Mouse (Mus musculus): Measurements from ENCODE around the gene Kcns1.
A peak's percentile ranks its signal among the peaks of the same experiment; 100 is the strongest.
"Not testable (repeated sequence)": the region's sequence is repeated elsewhere in the genome, so short reads cannot be mapped to it uniquely, and the experiment has no call there.

The Kcns1 gene

DNA sequence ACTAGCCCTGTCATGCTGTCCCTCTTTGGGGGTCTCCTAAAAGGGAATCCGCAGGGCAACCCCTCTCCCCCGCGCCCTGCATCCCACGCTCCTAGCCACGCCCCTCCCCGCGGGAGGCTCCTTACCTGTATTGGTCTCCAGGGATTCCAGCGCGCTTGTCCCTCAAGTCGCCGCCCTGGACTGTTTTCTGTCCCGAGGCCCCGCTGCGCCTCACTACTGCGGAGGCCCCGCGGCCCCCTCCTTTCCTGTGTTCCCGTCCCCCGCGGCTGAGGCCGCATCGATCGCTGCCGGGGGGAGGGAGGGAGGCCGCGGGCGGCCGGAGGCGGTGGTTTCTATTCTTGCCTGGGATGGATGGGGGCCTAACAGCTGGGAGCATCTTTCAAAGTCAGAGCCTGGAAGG is at the start of gene Kcns1:
Kcns1 (minus strand) TSS at position 212 of the 400 bp plus-strand sequence.
- peak; percentile 22 for DNase-seq (ENCODE audit: extremely low spot score, low spot score)

DNA sequence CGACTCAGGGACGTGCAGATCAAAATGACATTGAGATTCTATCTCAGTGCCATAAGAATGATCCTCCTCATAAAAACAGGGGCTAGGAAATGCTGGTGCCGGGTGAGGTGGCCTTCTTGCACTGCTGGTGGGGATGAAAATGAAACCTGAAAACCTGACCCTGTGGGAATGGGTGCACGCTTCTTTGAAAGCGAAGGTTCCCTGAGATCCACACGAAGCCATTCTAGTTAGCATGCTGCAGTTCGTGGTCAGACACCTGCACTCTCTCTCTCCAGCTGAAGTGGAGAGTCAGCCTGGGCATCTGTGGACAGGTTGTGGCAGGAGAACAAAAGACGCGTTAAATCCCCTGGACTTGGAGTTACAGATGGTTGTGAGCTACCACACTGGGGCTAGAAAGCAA is 48.4 kb upstream of the Kcns1 start:
- no peak for DNase-seq (ENCODE audit: extremely low spot score, low spot score)

DNA sequence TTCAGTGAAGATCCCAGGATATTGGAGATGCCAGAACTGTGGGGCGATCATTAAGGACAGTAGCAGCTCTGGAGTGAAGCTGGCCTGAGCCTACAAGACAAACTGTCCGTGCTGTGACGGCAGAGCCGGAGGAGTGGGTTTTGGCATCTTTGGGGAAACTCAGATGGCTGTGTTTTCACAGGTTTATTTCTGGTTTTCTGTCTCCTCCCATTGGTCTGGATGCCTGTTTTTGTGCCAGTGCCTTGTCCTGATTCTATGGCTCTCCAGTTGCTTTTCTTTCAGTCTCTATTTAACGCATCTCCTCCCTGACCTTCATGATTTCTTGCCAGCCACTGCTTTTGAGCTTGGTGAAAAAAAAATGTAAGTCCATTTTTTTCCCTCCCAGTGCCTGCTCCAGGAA is 41.8 kb upstream of the Kcns1 start:
- DNase-seq (ENCODE audit: extremely low spot score, low spot score): no peak

DNA sequence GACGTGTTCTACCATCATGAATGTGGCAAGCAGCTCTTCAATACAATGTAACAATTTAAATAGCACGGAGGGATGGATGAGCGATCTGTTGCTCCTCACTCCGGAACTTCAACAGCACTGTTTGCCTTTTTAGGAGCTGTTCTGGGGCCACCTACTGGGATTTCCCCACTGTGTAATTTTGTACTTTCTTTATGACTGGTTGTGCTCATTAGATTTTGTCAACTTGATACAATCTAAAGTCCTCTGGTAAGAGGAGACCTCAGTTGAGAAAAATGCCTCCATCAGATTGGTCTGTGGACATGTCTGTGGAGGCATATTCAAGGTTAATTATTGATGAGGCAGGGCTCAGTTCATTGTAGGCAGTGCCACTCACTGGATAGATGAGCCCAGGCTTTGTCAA is 40.0 kb upstream of the Kcns1 start:
- DNase-seq (ENCODE audit: extremely low spot score, low spot score): no peak

DNA sequence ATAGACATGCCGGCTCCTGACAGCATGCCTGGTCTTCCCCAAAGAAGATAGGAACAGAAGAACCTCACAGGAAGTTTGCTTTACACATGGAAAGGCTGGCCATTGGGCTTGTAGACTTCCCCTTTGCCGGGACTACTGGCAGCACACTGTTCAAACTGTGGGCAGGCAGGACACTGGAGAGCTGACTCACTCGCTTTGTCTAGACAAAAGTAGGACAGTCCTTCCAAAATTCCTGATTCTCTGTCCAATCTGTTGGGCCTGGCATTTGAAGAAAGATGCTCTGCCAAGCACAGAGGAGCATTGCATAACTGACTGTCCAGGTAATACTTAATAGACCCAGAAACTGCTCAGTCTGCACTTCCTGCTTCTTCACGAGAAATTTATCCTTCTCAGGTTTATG is 35.8 kb upstream of the Kcns1 start:
- no peak for DNase-seq (ENCODE audit: extremely low spot score, low spot score)

DNA sequence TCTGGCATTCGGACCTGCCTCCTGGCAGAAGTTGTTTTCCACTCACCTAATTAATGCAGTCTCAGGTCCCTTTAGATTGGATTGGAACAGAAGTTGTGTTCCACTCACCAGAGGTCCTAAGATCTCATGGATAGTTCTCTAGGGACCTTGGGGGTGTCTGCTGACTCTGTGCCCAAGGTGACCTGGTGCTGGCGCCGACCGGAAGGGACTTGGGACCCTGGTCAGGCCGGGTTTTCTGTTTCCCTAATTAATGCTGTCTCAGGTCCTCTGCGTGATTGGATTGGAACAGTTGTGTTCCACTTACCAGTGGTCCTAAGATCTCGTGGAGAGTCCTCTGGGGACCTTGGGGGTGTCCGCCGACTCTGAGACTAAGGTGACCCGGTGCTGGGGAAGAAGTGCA is 35.1 kb upstream of the Kcns1 start:
- DNase-seq (ENCODE audit: extremely low spot score, low spot score): not testable (repeated sequence)

DNA sequence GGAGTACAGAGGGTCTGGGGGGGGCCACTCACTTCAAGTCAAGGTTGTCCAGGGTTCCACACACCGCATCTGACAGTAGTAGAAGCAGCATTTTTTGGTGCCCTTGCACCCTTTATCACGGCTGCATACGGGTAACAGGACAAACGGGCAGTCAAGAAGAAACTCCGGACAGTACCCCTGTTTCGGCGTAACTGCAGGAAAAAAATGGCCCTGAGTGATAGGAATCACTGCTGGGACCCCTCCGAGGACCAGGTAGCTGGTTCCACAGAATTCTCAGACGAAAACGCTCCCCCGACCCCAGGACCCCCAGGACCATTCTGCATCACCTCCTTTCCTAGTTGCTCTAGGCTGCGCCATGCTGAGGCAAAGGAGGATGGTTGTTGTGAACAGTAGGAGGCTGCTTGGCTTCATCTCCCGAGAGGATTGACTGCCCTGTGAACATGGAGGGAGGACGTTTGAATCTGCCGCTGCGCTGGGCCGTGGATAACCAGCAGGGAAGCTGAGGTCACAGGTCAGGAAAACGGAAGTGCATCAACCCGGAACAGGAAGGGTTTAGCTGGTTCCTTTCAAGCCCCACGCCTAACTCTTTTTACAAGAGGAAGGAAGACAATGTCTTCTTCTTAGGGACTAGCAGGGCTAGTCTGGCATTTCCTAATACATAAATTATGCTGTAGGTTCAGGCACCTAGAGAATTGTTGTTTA is 28.9 kb upstream of the Kcns1 start, which contains the start of gene Wfdc15a:
Wfdc15a (minus strand) TSS at position 505 of the 702 bp plus-strand sequence.
- no peak for DNase-seq (ENCODE audit: extremely low spot score, low spot score)

DNA sequence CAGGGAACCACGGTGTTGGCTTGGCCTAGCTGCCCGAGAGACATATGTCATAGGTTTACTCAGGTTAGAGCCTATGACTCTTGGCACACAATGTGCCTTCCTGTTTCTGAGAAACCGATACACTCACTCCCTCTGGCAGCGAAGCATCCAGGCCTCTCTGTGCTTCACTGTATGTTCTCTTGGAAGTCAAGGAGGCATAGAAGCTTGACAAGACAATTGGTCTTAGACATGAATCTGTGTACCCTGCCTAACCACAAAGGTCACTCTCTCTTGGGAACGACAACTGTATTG is 25.7 kb upstream of the Kcns1 start:
- no peak for DNase-seq (ENCODE audit: extremely low spot score, low spot score)

DNA sequence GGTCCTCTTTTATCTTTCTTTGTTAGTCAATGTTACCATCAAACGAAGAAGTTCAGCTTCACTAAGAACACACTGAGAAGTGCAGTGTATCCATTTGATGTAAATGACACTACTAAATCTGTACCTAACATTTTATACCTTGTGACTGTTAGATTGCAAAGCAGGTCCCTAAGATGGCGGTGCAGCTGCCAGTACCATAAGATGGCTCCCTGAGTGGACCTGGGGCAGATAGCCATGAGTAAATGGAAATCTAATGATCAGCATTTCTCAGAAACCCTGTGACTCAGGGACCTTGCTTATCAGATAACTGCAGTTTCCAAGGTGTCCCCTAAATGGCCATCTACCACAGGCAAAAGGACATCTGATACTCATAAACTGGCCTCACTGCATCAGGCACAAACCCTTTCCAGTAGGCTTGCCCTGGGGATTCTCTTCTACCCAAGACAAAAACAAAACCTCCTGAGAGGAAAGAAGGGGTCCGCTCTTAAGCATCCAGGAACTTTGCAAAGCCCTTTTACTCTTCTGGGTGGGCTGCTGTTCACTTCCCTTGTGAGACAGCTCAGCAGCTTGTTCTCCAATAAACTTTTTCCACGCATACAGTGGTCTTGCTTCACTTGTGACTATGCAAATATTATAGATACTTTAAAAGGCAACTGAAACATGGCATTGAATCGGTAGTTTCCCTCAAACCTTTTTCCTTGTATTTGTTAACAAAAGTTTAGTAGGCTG is 25.2 kb upstream of the Kcns1 start:
- no peak for DNase-seq (ENCODE audit: extremely low spot score, low spot score)

DNA sequence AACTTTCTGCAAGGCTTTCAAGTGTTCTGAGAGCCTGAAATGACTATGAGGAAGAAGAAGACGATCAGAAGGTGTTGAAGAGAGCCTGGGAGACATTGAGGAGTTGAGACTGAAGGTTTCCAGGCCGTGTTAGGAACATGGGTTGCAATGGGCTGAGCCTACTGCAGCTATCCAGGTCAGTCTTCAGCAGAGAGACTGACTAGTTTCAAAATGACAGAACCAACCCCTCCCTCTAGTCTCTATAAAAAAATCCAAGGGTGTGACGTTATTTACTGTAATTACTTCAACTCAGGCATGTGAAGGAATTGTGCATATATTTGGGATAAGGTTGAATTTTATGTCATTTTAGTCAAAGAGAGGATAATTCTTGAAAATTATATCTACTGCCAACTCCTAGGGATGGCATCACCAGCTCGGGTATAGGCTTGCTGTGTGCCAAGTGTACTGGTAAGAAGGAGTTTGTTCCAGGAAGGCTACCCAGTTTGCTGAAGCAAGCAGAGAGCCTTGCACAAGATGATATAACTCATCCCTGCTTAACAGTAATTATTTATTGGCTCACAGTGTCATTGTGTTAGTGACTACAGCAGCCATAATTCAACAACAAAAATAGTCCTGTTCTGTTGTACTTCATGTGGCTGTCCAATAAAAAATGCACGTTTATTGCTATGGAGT is 24.2 kb upstream of the Kcns1 start:
- no peak for DNase-seq (ENCODE audit: extremely low spot score, low spot score)

DNA sequence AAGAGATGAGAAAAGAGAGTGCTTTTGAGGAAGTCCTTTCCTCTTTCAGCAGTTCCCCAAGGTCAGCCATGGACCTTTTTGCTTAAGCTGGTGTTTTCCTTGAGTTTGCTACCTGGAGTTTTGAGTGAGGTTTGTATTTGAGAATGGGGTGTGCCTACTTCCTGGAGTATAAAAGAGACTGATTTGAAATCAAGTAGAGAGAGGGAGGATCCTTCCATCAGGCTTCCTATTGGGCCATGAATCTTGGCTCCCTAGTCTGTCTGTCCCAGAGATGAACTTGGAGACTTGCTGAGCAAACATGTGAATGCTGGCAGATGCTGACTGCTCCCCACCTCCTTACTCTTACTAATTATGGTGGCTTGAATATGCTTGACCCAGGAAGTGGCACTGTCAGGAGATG is 21.4 kb upstream of the Kcns1 start:
- no peak for DNase-seq (ENCODE audit: extremely low spot score, low spot score)

DNA sequence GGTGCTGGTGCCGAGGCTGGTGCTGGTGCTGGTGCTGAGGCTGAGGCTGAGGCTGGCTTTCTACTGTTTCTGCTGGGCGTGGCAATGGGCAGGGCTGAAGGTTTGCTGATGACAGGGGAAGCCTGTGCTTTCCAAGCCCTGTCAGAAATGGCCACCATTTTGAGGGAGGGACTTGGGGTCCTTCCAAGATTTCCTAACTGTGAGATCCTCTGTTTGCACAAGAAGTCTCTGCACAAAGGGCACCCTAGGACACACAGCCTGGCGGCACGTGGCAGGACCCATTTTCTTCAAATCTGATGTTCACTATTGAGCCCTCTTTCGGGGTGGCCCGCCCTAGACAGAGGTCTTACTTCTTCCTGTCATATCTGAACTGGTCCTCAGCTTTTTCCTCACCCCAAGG is 19.7 kb upstream of the Kcns1 start, which contains the start of gene Wfdc12:
Wfdc12 (minus strand) TSS at position 33 of the 400 bp plus-strand sequence.
- no peak for DNase-seq (ENCODE audit: extremely low spot score, low spot score)

DNA sequence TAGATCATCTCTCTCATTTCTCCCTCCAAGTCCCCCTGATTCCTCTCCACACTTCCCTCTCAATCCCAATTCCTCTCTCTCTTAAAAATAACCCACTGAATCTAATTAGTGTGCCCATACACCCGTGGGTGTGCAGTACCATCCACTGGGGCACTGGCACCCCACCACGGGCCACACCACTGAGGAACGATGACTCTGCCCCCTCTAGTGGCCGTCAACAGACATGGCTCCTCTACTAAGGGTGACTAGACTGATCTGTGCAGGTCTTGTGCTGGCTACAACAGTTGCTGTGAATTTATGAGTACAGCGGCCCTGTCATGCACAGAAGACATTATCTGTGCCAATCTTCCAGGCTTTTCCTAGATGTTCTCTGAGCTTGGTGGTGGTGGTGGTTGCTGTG is 17.8 kb upstream of the Kcns1 start:
- DNase-seq (ENCODE audit: extremely low spot score, low spot score): no peak

DNA sequence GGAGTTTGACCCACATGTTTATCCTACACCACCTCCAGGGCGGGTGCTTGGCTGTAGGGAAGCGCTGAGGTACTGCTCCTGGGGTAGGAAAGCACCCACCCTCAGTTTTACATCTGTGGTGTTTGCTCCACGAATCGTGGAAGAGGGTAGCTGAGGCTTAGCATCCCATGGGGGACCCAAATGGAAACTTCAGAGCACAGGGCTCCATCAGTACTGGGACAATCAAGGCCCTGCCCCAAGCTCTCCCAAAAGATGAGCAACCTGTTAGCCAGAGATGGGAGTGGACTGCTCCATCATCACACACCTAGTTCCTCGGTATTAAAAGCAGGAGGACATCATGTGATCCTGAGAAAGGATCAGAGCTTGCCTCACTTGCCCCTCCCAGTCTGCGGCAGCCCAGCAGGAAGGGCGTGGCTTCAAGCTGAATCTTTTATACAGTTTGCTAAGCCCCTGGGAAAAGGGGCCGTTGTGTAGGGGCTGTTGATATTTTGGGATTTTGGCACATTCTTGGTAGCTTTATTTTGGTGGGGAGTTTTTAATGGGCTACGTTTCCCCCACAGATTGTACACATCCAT is 13.3 kb upstream of the Kcns1 start:
- DNase-seq (ENCODE audit: extremely low spot score, low spot score): no peak

DNA sequence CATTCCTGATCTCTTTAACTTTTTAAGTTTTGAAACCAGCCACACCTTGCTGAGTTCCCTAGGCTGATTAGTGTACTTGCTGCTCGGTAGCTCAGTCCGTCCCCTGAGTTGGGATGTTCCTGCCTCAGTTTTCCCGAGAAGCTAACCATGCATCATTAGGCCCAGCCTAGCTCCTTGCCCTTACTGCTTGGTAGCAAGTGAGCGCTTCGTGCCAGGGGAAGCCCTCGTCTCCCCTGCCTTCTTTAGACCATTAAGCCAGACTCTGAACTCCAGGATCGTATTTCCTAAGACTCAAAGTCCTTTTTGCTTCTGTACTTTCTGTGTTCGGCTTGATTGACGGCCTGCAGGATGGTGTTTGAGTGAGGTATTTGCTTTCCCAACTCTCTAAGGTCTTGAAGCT is 12.4 kb upstream of the Kcns1 start:
- DNase-seq (ENCODE audit: extremely low spot score, low spot score): no peak

DNA sequence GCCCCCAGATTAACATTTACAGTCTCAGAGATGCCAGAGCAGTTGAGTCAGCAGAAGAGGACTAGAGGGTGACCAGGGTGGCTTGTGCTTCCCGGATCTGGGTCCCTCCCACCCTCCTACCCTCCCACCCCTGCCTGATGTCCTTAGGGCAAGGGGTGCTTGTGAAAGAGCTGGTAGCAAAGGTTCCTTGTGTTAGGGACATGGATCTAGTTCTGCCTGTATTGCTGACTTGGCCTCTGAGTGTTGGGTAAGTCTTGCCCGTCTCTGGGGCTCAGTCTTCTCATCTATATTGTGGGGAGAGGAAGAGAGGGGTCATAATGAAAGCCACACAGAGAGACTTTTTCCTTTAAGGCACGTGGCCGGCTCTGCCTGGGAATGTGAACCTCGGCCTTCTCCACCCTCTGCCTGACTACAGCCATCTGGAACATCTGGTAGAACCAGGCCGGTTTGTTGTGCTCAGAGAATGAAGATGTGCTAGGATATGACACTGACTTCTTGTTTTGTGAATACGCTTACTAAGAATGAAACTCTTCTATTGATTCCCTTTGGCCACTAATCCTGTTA is 11.9 kb upstream of the Kcns1 start, which contains the start of gene Wfdc5:
Wfdc5 (minus strand) TSS at position 51 of the 564 bp plus-strand sequence.
- DNase-seq (ENCODE audit: extremely low spot score, low spot score): no peak

DNA sequence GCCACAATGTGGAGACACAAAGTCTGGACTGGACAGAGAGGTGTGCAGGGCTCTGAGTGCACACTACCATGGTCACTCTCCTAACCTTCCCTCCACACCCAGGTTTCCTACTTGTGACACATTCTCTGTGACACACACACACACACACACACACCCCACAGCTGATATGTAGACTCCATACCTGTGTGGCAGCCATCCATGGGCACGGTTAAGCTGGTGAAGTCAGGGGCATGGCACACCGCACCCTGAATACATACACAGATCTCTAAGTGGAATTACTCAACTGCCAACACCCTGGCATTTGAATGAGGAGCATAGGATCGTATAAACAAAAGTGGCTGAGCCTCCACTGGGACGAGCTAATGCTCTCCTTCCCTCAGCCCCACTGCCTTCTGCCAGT is 9.9 kb upstream of the Kcns1 start:
- DNase-seq (ENCODE audit: extremely low spot score, low spot score): no peak

DNA sequence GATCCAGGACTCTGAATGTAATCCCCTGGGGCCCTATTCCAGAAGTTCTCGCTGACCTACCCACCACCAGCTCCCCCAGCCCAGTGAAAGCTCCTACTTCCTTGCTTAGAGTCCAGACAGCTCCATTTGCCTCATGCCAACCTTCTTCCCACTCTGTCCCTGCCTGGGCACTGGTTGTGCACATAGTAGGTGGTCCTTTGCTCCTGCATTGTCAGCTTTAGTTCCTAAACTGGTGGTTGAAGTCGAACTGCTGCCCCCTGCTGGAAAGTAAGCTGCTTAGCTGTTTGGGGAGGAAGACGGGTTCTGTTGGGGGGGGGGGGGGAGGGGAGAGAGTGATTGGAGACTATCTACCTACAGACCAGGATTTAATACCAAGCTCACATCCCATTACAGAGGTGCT is 9.2 kb upstream of the Kcns1 start:
- DNase-seq (ENCODE audit: extremely low spot score, low spot score): no peak

DNA sequence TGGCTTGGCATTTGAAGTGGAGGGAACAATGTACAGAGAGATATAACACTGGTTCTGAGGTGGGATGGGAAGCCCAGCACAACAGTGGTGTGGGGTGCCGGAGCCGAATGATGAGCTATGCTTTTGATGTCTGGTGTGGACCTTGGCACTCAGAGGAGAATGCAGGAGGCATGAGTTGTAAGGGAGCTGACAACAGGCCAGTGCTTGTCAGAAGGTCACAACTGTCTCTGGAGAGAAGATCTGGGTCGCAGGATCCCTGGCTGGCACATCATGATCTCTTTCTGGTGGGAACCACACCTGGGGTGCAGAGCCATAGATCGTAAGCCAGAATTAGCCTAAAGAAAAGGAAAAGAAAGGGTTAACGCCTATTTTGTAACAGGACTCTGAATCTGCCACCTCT is 6.9 kb upstream of the Kcns1 start:
- no peak for DNase-seq (ENCODE audit: extremely low spot score, low spot score)

DNA sequence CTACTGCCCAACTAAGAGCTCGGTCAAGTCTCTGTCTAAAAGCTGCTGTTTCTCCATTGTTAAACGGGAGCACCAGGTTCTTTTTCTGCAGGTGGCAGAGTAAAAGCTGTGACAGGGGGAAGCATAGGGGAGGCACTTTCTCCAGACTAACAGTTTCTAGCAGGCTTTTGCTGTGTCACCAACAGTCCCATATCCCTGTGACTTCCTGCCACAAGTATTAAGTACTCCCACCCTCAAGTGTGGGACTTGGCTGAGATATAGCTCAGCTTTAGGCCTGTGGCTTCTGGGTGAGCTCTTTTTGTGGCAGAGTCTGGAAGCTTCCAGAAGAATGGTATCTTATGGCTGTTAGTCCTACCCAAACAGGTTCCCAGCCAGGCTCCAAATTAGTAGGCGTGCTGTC is 4.9 kb upstream of the Kcns1 start:
- DNase-seq (ENCODE audit: extremely low spot score, low spot score): no peak

DNA sequence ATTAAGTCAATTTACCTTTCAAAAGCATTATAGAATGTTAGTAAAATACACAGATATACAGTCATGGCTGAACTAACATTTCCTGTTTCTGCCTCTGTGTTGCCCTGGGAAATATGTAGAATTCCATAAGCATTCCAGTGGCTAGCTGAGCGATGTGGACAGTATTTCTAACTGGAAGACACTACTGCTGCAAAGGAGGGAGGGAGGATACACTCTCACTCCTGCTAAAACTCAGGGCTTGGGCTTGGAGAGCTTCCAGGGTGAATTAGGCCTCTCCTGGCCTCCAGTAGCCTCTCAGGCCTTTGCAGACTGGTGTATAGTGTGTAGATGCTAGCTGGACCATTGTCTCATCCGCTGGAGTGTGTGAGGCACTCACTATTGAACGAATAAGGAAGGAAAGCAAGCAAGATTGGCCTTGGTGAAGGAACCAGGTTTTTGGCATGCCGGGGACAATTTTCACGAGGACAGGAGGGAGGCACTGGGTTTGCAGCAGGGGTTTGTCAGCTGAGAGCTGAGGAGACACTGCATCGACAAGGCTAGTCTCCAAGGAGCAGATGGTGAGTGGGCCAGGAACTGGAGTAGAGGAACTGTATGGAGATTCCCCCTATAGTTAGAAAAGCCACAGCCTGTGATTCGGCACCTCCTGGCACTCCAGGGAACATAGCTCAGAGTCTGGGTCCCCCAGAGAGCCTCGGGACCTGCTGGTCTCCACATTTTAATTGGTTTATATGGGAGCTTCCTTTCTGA is 3.9 kb upstream of the Kcns1 start:
- no peak for DNase-seq (ENCODE audit: extremely low spot score, low spot score)
